Mouse (Mus musculus) megakaryocyte-erythroid progenitor cell, adult 5-6 weeks (primary cell): ENCODE measurements at regions not wholly inside any gene's neighbourhood (a gene's known extent, or its start where the extent isn't known, plus 50 kb on each side); places are given as distances from the start of the nearest gene placed in this dataset.
A peak's percentile ranks its signal among the peaks of the same experiment; 100 is the strongest.

Source experiments
- ATAC-seq: replicated peaks from 2 replicates; pipeline ENCODE4 v1.8.0; 2016; ENCODE audit warnings: mild to moderate bottlenecking, inconsistent platforms; ENCODE audit not compliant: severe bottlenecking, poor library complexity, low FRiP score, low TSS enrichment

DNA sequence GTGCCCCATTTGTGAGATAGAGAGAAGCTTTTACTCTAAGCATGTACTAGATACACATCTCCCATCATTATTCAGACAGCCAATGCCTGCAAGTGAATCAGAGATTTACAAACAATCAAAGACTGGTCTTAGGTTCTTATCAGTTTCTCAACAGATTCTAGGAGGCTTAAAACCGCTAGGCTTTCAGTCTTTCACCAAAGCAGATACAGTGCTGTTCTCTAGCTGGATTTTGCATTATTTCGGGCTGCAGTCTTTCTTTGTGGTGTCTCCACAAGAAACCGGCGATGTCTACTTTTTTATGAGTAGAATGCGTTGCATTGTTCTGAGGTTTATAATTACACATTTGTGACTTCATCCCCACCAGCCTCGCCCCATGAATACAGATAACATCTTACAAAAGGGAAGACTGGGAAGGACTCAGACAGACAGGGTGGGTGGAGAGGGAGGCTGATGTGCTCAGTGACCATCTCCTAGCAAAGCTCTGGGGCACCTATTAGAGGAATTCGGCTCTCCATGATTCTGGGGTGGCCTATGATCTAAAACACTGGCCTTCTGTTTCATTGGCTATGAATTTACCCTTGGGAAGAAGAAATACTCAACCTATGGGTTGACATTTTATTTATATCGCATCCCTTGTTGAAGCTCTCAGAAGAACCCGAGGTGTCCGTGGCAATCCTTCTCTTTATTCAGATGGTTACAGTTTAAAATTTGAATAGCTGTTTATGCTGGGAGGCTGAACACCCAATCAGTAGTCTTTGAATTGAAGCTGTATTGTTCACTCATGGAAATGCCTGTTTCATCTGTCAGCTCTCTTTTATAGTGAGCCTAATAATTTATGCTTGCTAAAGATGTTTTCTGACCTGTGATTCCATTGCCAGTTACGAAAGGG, 343.8 kb downstream of the Tmem161b start:
- ATAC-seq = no peak

GRCm38 (mm10) chr13:84566533-84566832, 344.4 kb downstream of the Tmem161b start:
- ATAC-seq = no peak

- ATAC-seq = no peak
Measured at GRCm38 (mm10) chr13:84569371-84569770, 347.3 kb downstream of the Tmem161b start.

DNA sequence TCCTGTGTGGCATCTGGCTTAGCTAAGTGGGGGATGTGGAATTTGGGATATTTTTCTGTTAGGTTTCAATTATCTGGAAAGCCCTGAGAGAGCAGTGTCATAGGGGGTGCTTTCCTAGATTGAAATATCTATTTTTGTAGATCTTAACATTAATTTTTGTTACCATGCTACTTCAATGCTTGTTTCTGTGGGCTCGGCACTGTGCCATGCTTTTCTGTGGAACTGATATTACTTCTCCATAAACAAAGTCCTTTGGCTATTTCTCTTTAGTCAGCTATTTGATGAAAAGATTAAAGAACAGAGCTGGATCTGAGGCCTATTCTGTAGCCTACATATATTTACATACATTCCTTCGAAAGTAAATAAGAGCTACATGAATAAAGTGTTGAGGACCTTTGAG, 348.1 kb downstream of the Tmem161b start:
- no peak for ATAC-seq

DNA sequence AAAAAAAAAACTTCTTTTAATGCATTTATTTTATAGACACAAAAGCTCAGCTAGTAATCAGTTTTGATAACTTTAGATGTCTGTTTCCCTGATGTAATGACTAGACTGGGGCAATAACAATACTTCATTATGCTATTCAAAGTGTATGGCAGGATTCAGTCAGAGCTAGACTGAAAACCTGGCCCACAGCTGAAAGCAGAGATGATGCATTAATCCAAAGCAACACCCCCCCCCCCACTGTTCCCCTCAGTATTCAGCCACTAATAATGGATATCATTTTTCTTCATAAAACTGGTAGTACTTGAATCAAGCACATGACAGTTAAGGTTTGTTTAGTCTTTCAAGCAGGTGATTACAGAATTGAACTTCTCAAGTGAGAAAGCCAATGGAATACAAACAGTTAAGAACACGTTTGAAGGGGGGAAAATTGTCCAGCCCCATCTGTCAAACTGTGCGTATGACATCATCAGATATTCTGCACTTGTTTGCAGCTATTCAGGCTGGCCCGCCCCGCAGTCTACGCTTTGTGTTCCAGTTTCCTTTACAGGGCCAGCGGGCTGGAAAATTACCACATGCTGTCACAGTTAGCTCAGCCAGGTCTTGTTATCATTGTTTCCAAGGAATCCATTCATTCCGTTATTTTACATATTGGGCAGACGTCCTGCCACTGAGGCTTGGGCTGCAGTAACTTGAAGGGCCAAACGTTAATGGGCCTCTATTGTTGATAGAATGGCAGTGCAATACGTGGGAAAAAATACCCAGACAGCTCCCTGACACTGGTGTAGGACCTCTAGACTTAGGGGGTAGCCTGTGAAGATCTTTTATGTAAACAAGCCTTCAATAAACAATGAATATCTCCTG, 349.1 kb downstream of the Tmem161b start:
- ATAC-seq = no peak

GRCm38 (mm10) chr13:84571845-84572193, 349.7 kb downstream of the Tmem161b start:
- no peak for ATAC-seq

GRCm38 (mm10) chr13:84572231-84572630, 350.1 kb downstream of the Tmem161b start:
- no peak for ATAC-seq

DNA sequence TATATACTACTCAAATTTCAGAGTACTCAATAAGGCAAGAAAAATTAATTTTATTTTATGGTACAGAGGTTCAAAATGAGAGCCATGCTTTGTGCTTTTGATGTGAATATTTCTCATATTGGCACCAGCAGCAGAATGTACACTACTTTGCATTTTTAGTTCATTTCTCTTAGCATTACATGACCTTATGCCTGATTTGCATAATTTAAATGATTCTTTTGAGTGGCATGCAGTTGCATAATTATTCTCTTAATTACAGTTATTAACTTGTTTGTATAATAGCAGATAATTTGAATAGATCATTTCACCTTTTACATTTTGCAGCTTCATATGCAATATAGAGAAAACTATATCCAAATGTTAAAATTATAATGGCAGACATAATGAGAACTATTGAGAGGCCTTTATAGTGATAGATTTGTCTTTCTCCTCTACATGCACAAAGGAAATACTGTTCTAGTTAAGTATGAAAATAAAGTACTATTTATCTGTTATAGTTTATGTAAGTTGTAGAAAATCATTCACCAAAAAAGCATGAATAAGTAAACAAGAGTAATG, 374.6 kb downstream of the Tmem161b start:
- no peak for ATAC-seq

GRCm38 (mm10) chr13:84602612-84603011, 380.5 kb downstream of the Tmem161b start:
- no peak for ATAC-seq

DNA sequence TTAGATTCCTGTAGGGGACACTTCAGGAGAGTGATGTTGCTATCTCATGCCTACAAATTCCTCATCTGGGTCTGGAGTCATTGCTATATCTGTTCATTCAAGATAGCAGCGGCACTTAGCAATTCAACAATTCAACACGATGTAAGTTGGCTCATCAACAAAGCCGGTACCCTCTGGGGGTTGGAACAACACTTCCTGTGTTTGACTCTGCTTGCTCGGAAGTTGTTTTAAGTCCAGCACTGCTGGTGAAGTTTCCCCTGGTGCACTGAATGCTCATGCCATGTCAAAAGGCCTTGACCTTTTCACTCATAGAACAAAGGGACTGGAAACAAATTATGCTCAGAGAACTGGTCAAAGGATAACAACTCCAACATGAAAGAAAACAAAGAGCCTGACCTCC, 390.4 kb downstream of the Tmem161b start:
- 0 out of 2 replicates have a peak, but pooled peaks have one; percentile 44 for ATAC-seq

GRCm38 (mm10) chr13:84613004-84613403, 390.9 kb downstream of the Tmem161b start:
- ATAC-seq = no peak

DNA sequence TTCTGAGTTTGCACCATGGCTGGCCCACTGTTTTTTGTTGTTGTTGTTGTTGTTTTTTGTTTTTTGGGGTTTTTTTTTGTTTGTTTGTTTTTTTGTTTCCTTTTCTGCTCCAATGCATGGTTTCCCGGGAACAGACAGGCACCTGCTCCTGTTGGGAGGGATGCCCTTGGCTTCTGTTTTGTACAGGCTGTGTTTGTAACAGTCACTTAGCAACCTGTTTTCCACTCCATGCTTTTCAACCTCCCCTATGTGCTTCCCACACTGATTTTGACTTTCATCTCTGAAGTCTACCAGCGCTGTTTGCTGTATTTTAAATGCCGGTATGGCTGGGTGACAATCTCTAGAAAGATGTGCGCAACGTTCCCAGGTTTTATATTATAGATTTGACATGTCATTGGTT, 402.6 kb downstream of the Tmem161b start:
- no peak for ATAC-seq

DNA sequence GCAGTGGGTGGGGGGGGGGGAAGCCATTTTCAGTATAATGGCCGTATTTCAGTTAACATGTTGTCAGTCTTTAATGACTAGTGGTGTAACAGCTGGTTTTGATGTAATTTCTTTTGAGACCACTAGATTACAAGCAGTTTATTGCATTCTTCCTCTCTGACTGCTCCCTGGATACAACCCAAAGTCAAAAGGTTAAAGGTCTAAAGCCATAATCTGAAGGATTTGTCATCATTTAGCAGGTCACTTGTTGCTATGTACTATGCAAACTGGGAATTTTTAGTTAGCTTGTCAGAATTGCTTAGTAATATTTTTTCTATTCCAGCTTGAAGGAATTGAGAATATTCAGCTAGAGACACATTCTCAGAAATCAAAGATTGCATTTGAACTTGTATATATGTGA, 403.4 kb downstream of the Tmem161b start:
- no peak for ATAC-seq

DNA sequence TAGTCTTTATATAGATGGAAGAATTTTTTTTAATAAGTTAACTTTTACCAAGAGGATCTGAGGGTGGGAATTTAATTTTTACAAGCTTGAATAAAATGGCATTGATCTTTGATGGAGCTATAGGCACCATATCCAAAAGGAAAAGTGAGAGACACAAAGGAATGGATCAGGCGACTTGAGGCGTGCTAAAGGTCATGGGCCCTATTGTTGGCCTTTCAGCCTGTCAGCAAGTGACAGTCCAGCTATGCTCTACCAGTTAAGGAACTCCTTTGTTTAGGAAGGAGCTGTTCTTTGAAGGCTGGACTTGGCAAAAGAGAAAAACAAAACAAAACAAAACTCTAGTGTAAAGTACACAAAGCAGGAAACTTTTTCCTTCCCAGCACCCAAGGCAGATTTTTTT, 403.8 kb downstream of the Tmem161b start:
- ATAC-seq = no peak

DNA sequence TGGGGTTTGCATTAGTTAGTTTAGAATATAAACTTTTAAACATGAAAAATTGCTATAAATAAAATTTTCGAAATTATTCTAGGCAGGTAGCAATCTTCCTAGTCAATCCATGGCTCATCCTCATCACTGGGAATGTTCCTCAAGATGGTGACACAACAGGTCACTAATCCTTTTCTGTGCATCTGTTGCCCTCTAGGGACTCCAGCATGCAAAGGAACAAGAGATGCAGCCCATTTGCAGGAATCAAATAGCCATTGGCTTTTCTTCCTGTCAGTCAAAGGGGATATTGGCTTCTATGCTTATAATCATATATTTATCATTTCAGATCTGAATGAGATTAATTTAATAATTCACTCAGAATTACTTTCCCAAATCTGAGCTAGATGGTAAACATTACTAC, 404.3 kb downstream of the Tmem161b start:
- ATAC-seq = no peak

- no peak for ATAC-seq
Measured at GRCm38 (mm10) chr13:84630686-84631085, 408.6 kb downstream of the Tmem161b start.

- ATAC-seq = no peak
Measured at GRCm38 (mm10) chr13:84632493-84632892, 410.4 kb downstream of the Tmem161b start.

- no peak for ATAC-seq
Measured at GRCm38 (mm10) chr13:84636831-84637230, 414.7 kb downstream of the Tmem161b start.

DNA sequence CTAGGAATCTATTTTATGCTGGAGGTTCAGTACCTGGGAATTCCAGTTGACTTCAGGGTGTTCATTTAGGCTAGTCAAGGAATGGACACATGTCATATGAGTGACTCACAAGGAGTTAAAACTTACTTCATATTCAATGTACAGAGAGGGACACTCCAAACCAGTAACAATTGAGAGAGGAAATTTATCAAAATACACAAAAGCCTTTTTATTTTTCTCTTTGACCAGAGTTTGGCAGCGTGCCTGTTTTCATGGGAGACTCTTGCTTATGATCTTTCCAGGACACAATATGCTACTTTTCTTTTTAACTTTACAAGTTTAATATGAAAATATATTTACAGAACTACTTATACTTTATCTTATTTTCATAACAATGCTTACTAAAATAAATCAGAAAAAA, 415.5 kb downstream of the Tmem161b start:
- ATAC-seq = no peak

GRCm38 (mm10) chr13:84638401-84638934, 416.4 kb downstream of the Tmem161b start:
- ATAC-seq = no peak
